Mouse (Mus musculus): Measurements from ENCODE around the gene Padi4. TPM values are rescaled to one million over a fixed set of nuclear protein-coding genes. Genes with fewer than 3 reads are reported as not detected.

The Padi4 gene
- polyA plus RNA-seq, 1 experiment from 2014 or later, result 2.0 TPM

GRCm38 (mm10) chr4:140812609-140813008 lies 38.6 kb upstream of the Padi4 start:
- Histone ChIP-seq H3K36me3 (ENCODE audit: control insufficient read depth, insufficient read depth, low read length) (no peaks in the 10 kb centered on the region), H3K27ac (ENCODE audit: low read depth, low read length) (no peak overlapping the region), H3K27me3 (ENCODE audit: control insufficient read depth, insufficient read depth, low read length) (no peaks in the 10 kb centered on the region), H3K9me3 (ENCODE audit: control insufficient read depth, low read length) (no peaks in the 10 kb centered on the region), H3K9ac (ENCODE audit: low read length) (no peak overlapping the region), H3K4me2 (ENCODE audit: low read depth, low read length, severe bottlenecking) (no peak overlapping the region), H3K4me1 (replicated peaks; ENCODE audit: control insufficient read depth, insufficient read depth, low read length) (0 out of 2 replicates have a peak, but pooled peaks cover 8% of the 10 kb centered on the region), H3K4me3 (ENCODE audit: low read depth, low read length) (no peak overlapping the region)
- WGBS, result 44% methylated on average over 14 of the region's 14 CpGs
- no peak for DNase-seq (ENCODE audit: low spot score)
- ATAC-seq (replicated peaks; ENCODE audit: low FRiP score), result no peak

GRCm38 (mm10) chr4:140812191-140812590 lies 38.2 kb upstream of the Padi4 start:
- H3K4me3 ChIP-seq (ENCODE audit: low read depth, low read length), result no peak overlapping the region
- no peak for DNase-seq (ENCODE audit: low spot score)
- H3K27ac ChIP-seq (ENCODE audit: low read depth, low read length), result no peak overlapping the region

DNA sequence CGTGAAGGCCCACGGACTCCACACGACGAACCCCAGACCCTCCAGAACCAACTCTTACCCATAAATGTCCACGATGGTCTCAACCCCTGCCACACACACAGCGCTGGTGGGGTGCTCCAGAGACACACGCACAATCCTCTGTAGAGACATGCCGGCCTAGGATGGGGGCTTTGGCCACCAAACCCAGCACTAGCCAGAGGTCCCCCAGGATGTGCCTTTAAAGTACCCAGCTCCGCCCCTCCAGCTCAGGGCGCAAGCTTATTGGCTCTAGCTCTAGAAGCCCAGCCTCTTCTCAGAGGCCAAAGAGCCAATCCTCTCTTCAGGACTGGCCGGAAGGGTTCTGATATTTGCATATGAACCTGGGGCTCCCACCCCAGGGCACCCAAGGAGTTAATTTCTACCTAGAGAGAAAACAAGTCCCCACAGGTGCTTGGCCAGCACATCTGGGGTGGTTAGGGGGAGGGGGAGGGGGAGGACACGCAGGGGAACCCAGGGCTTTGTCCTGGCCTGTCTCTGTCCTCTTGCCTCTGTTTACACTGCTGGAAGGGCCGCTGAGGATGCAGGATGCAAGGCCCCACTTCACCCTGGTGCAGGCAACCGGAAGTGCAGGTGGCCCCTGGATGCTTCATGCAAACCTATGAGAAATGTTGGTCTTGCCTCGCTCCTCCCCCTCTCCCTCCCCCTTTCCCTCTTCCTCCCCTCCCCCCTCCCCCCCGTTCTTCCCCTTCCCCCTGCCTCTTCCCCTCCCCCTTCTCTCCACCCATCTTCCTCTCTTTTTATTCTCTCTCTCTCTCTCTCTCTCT lies 36.6 kb upstream of the Padi4 start, which contains the start of gene Padi3:
Padi3 (minus strand) TSS at position 191 of the 803 bp plus-strand sequence.
- H3K4me1 ChIP-seq (replicated peaks; ENCODE audit: control insufficient read depth, insufficient read depth, low read length), result 0 out of 2 replicates have a peak, but pooled peaks cover 8% of the 10 kb centered on the region
- no peaks in the 10 kb centered on the region for H3K36me3 ChIP-seq (ENCODE audit: control insufficient read depth, insufficient read depth, low read length)
- DNase-seq (ENCODE audit: low spot score), result no peak
- H3K4me2 ChIP-seq (ENCODE audit: low read depth, low read length, severe bottlenecking), result no peak within 1 kb of the TSS
- H3K27ac ChIP-seq (ENCODE audit: low read depth, low read length), result no peak within 1 kb of the TSS
- no peak within 1 kb of the TSS for H3K4me3 ChIP-seq (ENCODE audit: low read depth, low read length)
- WGBS, result 80% methylated on average over 15 of the region's 16 CpGs
- no peaks in the 10 kb centered on the region for H3K27me3 ChIP-seq (ENCODE audit: control insufficient read depth, insufficient read depth, low read length)
- no peak for ATAC-seq (replicated peaks; ENCODE audit: low FRiP score)
- H3K9ac ChIP-seq (ENCODE audit: low read length), result no peak within 1 kb of the TSS
- no peaks in the 10 kb centered on the region for H3K9me3 ChIP-seq (ENCODE audit: control insufficient read depth, low read length)

More at GRCm38 (mm10) chr4:140812191-140812590, 38.2 kb upstream of the Padi4 start:
- no peak overlapping the region for H3K9ac ChIP-seq (ENCODE audit: low read length)
- 0 out of 2 replicates have a peak, but pooled peaks cover 8% of the 10 kb centered on the region for H3K4me1 ChIP-seq (replicated peaks; ENCODE audit: control insufficient read depth, insufficient read depth, low read length)
- 77% methylated on average over 8 of the region's 8 CpGs for WGBS
- H3K4me2 ChIP-seq (ENCODE audit: low read depth, low read length, severe bottlenecking), result no peak overlapping the region
- no peak for ATAC-seq (replicated peaks; ENCODE audit: low FRiP score)
- H3K27me3 ChIP-seq (ENCODE audit: control insufficient read depth, insufficient read depth, low read length), result no peaks in the 10 kb centered on the region
- no peaks in the 10 kb centered on the region for H3K9me3 ChIP-seq (ENCODE audit: control insufficient read depth, low read length)
- H3K36me3 ChIP-seq (ENCODE audit: control insufficient read depth, insufficient read depth, low read length), result no peaks in the 10 kb centered on the region

- Histone ChIP-seq H3K27ac (ENCODE audit: low read depth, low read length) (no peak overlapping the region), H3K4me2 (ENCODE audit: low read depth, low read length, severe bottlenecking) (no peak overlapping the region), H3K9ac (ENCODE audit: low read length) (no peak overlapping the region), H3K9me3 (ENCODE audit: control insufficient read depth, low read length) (no peaks in the 10 kb centered on the region), H3K4me3 (ENCODE audit: low read depth, low read length) (no peak overlapping the region), H3K4me1 (replicated peaks; ENCODE audit: control insufficient read depth, insufficient read depth, low read length) (0 out of 2 replicates have a peak, but pooled peaks cover 5% of the 10 kb centered on the region), H3K27me3 (ENCODE audit: control insufficient read depth, insufficient read depth, low read length) (no peaks in the 10 kb centered on the region), H3K36me3 (ENCODE audit: control insufficient read depth, insufficient read depth, low read length) (no peaks in the 10 kb centered on the region)
- 86% methylated on average over 8 of the region's 8 CpGs for WGBS
- ATAC-seq (replicated peaks; ENCODE audit: low FRiP score), result no peak
- DNase-seq (ENCODE audit: low spot score), result no peak
These were observed 35.1 kb upstream of the Padi4 start for GRCm38 (mm10) chr4:140809118-140809517.

GRCm38 (mm10) chr4:140804601-140805000 lies 30.6 kb upstream of the Padi4 start:
- no peaks in the 10 kb centered on the region for H3K4me1 ChIP-seq (replicated peaks; ENCODE audit: control insufficient read depth, insufficient read depth, low read length)
- H3K9ac ChIP-seq (ENCODE audit: low read length), result no peak overlapping the region
- DNase-seq (ENCODE audit: low spot score), result no peak
- H3K27ac ChIP-seq (ENCODE audit: low read depth, low read length), result no peak overlapping the region
- H3K27me3 ChIP-seq (ENCODE audit: control insufficient read depth, insufficient read depth, low read length), result no peaks in the 10 kb centered on the region
- H3K36me3 ChIP-seq (ENCODE audit: control insufficient read depth, insufficient read depth, low read length), result no peaks in the 10 kb centered on the region
- no peak for ATAC-seq (replicated peaks; ENCODE audit: low FRiP score)
- WGBS, result 90% methylated on average over 9 of the region's 9 CpGs
- no peaks in the 10 kb centered on the region for H3K9me3 ChIP-seq (ENCODE audit: control insufficient read depth, low read length)
- no peak overlapping the region for H3K4me2 ChIP-seq (ENCODE audit: low read depth, low read length, severe bottlenecking)
- no peak overlapping the region for H3K4me3 ChIP-seq (ENCODE audit: low read depth, low read length)

- ATAC-seq (replicated peaks; ENCODE audit: low FRiP score), result no peak
- H3K9me3 ChIP-seq (ENCODE audit: control insufficient read depth, low read length), result no peaks in the 10 kb centered on the region
- no peak overlapping the region for H3K4me3 ChIP-seq (ENCODE audit: low read depth, low read length)
- no peaks in the 10 kb centered on the region for H3K4me1 ChIP-seq (replicated peaks; ENCODE audit: control insufficient read depth, insufficient read depth, low read length)
- H3K4me2 ChIP-seq (ENCODE audit: low read depth, low read length, severe bottlenecking), result no peak overlapping the region
- no peak for DNase-seq (ENCODE audit: low spot score)
- no peak overlapping the region for H3K9ac ChIP-seq (ENCODE audit: low read length)
- WGBS, result 77% methylated on average over 3 of the region's 3 CpGs
- H3K27ac ChIP-seq (ENCODE audit: low read depth, low read length), result no peak overlapping the region
- H3K36me3 ChIP-seq (ENCODE audit: control insufficient read depth, insufficient read depth, low read length), result no peaks in the 10 kb centered on the region
- H3K27me3 ChIP-seq (ENCODE audit: control insufficient read depth, insufficient read depth, low read length), result no peaks in the 10 kb centered on the region
These were observed 27.3 kb upstream of the Padi4 start for GRCm38 (mm10) chr4:140801364-140801763.

GRCm38 (mm10) chr4:140796786-140797185 lies 22.8 kb upstream of the Padi4 start:
- no peaks in the 10 kb centered on the region for H3K27me3 ChIP-seq (ENCODE audit: control insufficient read depth, insufficient read depth, low read length)
- ATAC-seq (replicated peaks; ENCODE audit: low FRiP score), result no peak
- H3K9ac ChIP-seq (ENCODE audit: low read length), result no peak overlapping the region
- H3K27ac ChIP-seq (ENCODE audit: low read depth, low read length), result no peak overlapping the region
- no peaks in the 10 kb centered on the region for H3K9me3 ChIP-seq (ENCODE audit: control insufficient read depth, low read length)
- WGBS, result 88% methylated on average over 3 of the region's 3 CpGs
- H3K4me3 ChIP-seq (ENCODE audit: low read depth, low read length), result no peak overlapping the region
- DNase-seq (ENCODE audit: low spot score), result no peak
- H3K4me2 ChIP-seq (ENCODE audit: low read depth, low read length, severe bottlenecking), result no peak overlapping the region
- H3K4me1 ChIP-seq (replicated peaks; ENCODE audit: control insufficient read depth, insufficient read depth, low read length), result no peaks in the 10 kb centered on the region
- no peaks in the 10 kb centered on the region for H3K36me3 ChIP-seq (ENCODE audit: control insufficient read depth, insufficient read depth, low read length)

GRCm38 (mm10) chr4:140794678-140795077 lies 20.6 kb upstream of the Padi4 start:
- Histone ChIP-seq H3K9ac (ENCODE audit: low read length) (no peak overlapping the region), H3K4me2 (ENCODE audit: low read depth, low read length, severe bottlenecking) (no peak overlapping the region), H3K9me3 (ENCODE audit: control insufficient read depth, low read length) (no peaks in the 10 kb centered on the region), H3K27ac (ENCODE audit: low read depth, low read length) (no peak overlapping the region), H3K4me1 (replicated peaks; ENCODE audit: control insufficient read depth, insufficient read depth, low read length) (no peaks in the 10 kb centered on the region), H3K27me3 (ENCODE audit: control insufficient read depth, insufficient read depth, low read length) (no peaks in the 10 kb centered on the region), H3K4me3 (ENCODE audit: low read depth, low read length) (no peak overlapping the region), H3K36me3 (ENCODE audit: control insufficient read depth, insufficient read depth, low read length) (no peaks in the 10 kb centered on the region)
- WGBS, result 94% methylated on average over 9 of the region's 9 CpGs
- ATAC-seq (replicated peaks; ENCODE audit: low FRiP score) (no peak), DNase-seq (ENCODE audit: low spot score) (no peak)

DNA sequence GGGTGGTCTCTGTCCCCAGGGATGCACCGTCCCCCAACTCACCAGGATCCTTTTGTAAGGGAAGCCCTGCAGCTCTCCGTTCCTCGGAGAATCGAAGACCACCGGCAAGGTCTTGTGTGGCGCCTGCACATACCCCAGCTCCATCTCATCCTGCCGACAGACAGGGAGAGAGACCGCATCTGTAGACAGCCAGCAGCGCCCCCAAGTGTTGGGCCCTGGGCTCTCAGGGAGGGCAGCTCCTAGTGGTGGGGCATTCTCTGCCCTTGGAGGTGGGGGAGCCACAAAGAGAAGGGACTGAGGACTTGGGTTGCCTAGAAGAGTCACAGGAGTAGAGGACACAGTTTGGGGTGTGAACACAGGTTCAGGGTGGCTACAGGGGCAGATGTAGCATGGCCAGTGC lies 19.8 kb upstream of the Padi4 start:
- ATAC-seq (replicated peaks; ENCODE audit: low FRiP score) (no peak), DNase-seq (ENCODE audit: low spot score) (no peak)
- Histone ChIP-seq H3K27ac (ENCODE audit: low read depth, low read length) (no peak overlapping the region), H3K9me3 (ENCODE audit: control insufficient read depth, low read length) (no peaks in the 10 kb centered on the region), H3K4me1 (replicated peaks; ENCODE audit: control insufficient read depth, insufficient read depth, low read length) (no peaks in the 10 kb centered on the region), H3K4me2 (ENCODE audit: low read depth, low read length, severe bottlenecking) (no peak overlapping the region), H3K27me3 (ENCODE audit: control insufficient read depth, insufficient read depth, low read length) (no peaks in the 10 kb centered on the region), H3K36me3 (ENCODE audit: control insufficient read depth, insufficient read depth, low read length) (no peaks in the 10 kb centered on the region), H3K4me3 (ENCODE audit: low read depth, low read length) (no peak overlapping the region), H3K9ac (ENCODE audit: low read length) (no peak overlapping the region)
- 54% methylated on average over 9 of the region's 9 CpGs for WGBS
